Mouse (Mus musculus): ENCODE results near the gene Ddx3x. TPM values are rescaled to one million over a fixed set of nuclear protein-coding genes. Genes with fewer than 3 reads are reported as not detected.
"Not testable (repeated sequence)": the region's sequence is repeated elsewhere in the genome, so short reads cannot be mapped to it uniquely, and the experiment has no call there.

Gene Ddx3x
- polyA plus RNA-seq, 1 experiment from 2014 or later = 138 TPM

GRCm38 (mm10) chrX:13285772-13286171 is 5.0 kb downstream of the Ddx3x start:
- H3K4me3 ChIP-seq = no peak overlapping the region
- H3K36me3 ChIP-seq (ENCODE audit: poor library complexity, severe bottlenecking) = peaks cover 55% of the 10 kb centered on the region
- peaks cover 19% of the 10 kb centered on the region for H3K4me1 ChIP-seq
- H3K27me3 ChIP-seq = no peaks in the 10 kb centered on the region
- no peak overlapping the region for H3K4me2 ChIP-seq
- H3K27ac ChIP-seq = no peak overlapping the region
- 85% methylated on average over 4 of the region's 4 CpGs for WGBS
- no peaks in the 10 kb centered on the region for H3K9me3 ChIP-seq (replicated peaks)
- no peak overlapping the region for H3K9ac ChIP-seq
- no peak for ATAC-seq

GRCm38 (mm10) chrX:13294505-13295228 is 13.9 kb downstream of the Ddx3x start:
- no peaks in the 10 kb centered on the region for H3K4me1 ChIP-seq
- H3K4me2 ChIP-seq = no peak overlapping the region
- no peaks in the 10 kb centered on the region for H3K9me3 ChIP-seq (replicated peaks)
- no peak overlapping the region for H3K4me3 ChIP-seq
- H3K9ac ChIP-seq = no peak overlapping the region
- ATAC-seq = peak; percentile 76
- no peak overlapping the region for H3K27ac ChIP-seq
- H3K36me3 ChIP-seq (ENCODE audit: poor library complexity, severe bottlenecking) = peaks cover 34% of the 10 kb centered on the region
- no peaks in the 10 kb centered on the region for H3K27me3 ChIP-seq
- 50% methylated on average over 6 of the region's 6 CpGs for WGBS

- H3K27me3 ChIP-seq = no peaks in the 10 kb centered on the region
- no peak overlapping the region for H3K4me3 ChIP-seq
- peaks cover 28% of the 10 kb centered on the region for H3K36me3 ChIP-seq (ENCODE audit: poor library complexity, severe bottlenecking)
- no peak overlapping the region for H3K9ac ChIP-seq
- no peak overlapping the region for H3K27ac ChIP-seq
- no peaks in the 10 kb centered on the region for H3K9me3 ChIP-seq (replicated peaks)
- ATAC-seq = no peak; the same call in 1 of the 2 replicates
- H3K4me1 ChIP-seq = no peaks in the 10 kb centered on the region
- no peak overlapping the region for H3K4me2 ChIP-seq
Observed at GRCm38 (mm10) chrX:13295229-13295571, 14.4 kb downstream of the Ddx3x start.

- H3K4me1 ChIP-seq; ATAC-seq; H3K27ac ChIP-seq; H3K4me3 ChIP-seq; H3K27me3 ChIP-seq; H3K4me2 ChIP-seq; H3K9ac ChIP-seq; H3K9me3 ChIP-seq (replicated peaks): not testable (repeated sequence)
- peaks cover 18% of the 10 kb centered on the region for H3K36me3 ChIP-seq (ENCODE audit: poor library complexity, severe bottlenecking)
- WGBS = 25% methylated on average over 4 of the region's 4 CpGs
Observed at GRCm38 (mm10) chrX:13296241-13296640, 15.5 kb downstream of the Ddx3x start.

GRCm38 (mm10) chrX:13306190-13306589 is 25.4 kb downstream of the Ddx3x start:
- no peaks in the 10 kb centered on the region for H3K4me1 ChIP-seq
- no peak overlapping the region for H3K4me3 ChIP-seq
- H3K4me2 ChIP-seq = no peak overlapping the region
- H3K9me3 ChIP-seq (replicated peaks) = no peaks in the 10 kb centered on the region
- ATAC-seq = no peak
- H3K36me3 ChIP-seq (ENCODE audit: poor library complexity, severe bottlenecking) = no peaks in the 10 kb centered on the region
- H3K9ac ChIP-seq = no peak overlapping the region
- H3K27me3 ChIP-seq = no peaks in the 10 kb centered on the region
- 82% methylated on average over 3 of the region's 3 CpGs for WGBS
- no peak overlapping the region for H3K27ac ChIP-seq

GRCm38 (mm10) chrX:13311396-13311795 is 30.6 kb downstream of the Ddx3x start:
- 91% methylated on average over 4 of the region's 4 CpGs for WGBS

GRCm38 (mm10) chrX:13329611-13330010 is 48.8 kb downstream of the Ddx3x start:
- no peaks in the 10 kb centered on the region for H3K4me1 ChIP-seq
- WGBS = 78% methylated on average over 7 of the region's 7 CpGs
- H3K27me3 ChIP-seq = no peaks in the 10 kb centered on the region
- no peak overlapping the region for H3K27ac ChIP-seq
- H3K4me3 ChIP-seq = no peak overlapping the region
- no peak overlapping the region for H3K4me2 ChIP-seq
- H3K9me3 ChIP-seq (replicated peaks) = no peaks in the 10 kb centered on the region
- no peak overlapping the region for H3K9ac ChIP-seq
- H3K36me3 ChIP-seq (ENCODE audit: poor library complexity, severe bottlenecking) = no peaks in the 10 kb centered on the region
- ATAC-seq = no peak

More at GRCm38 (mm10) chrX:13311396-13311795, 30.6 kb downstream of the Ddx3x start:
- Histone ChIP-seq H3K4me3 (no peak overlapping the region), H3K4me1 (no peaks in the 10 kb centered on the region), H3K9me3 (replicated peaks) (no peaks in the 10 kb centered on the region), H3K9ac (no peak overlapping the region), H3K27ac (no peak overlapping the region), H3K4me2 (no peak overlapping the region), H3K36me3 (ENCODE audit: poor library complexity, severe bottlenecking) (no peaks in the 10 kb centered on the region), H3K27me3 (no peaks in the 10 kb centered on the region)
- ATAC-seq = no peak

Other genes with a start within 250 kb of the Ddx3x start
- 36.6 and 43.5 TPM in 2 replicates for gene Usp9x, start 209.5 kb upstream of the Ddx3x start, polyA plus RNA-seq (2015; fragmentation: Nextera tagmentation; extraction: Ambion mirVana)
- 0.04 TPM in 1 of 2 replicates, not detected in the other for gene Nyx, start 185.1 kb downstream of the Ddx3x start, polyA plus RNA-seq (2015; fragmentation: Nextera tagmentation; extraction: Ambion mirVana)

Measured in forebrain, embryonic 13.5 days (tissue).